Mouse (Mus musculus) megakaryocyte, embryonic 14.5 days (primary cell): ENCODE results near the gene Arpc3.
"Not testable (repeated sequence)": the region's sequence is repeated elsewhere in the genome, so short reads cannot be mapped to it uniquely, and the experiment has no call there.

ENCODE experiments used
- FLI1 ChIP-seq: IDR thresholded peaks from 2 replicates; pipeline ENCODE4 v1.6.1; 2012; ENCODE audit warnings: low read length, inconsistent platforms, mixed read lengths
- GATA1 ChIP-seq: IDR thresholded peaks from 3 replicates; pipeline ENCODE4 v1.6.1; 2012; ENCODE audit warnings: mixed read lengths, low read length, inconsistent platforms, borderline replicate concordance

- not testable (repeated sequence) for TF ChIP-seq GATA1, FLI1
Measured at GRCm38 (mm10) chr5:122457054-122457453, 65.4 kb downstream of the Arpc3 start.
